Mouse (Mus musculus) ovary, adult 18-20 months (tissue): Measurements from ENCODE around the gene Pik3cg.

ENCODE experiments used
- DNase-seq: peaks from one replicate; pipeline ENCODE4 v3.0.0; 2022; ENCODE audit warnings: low spot score, mixed read lengths

Gene Pik3cg

DNA sequence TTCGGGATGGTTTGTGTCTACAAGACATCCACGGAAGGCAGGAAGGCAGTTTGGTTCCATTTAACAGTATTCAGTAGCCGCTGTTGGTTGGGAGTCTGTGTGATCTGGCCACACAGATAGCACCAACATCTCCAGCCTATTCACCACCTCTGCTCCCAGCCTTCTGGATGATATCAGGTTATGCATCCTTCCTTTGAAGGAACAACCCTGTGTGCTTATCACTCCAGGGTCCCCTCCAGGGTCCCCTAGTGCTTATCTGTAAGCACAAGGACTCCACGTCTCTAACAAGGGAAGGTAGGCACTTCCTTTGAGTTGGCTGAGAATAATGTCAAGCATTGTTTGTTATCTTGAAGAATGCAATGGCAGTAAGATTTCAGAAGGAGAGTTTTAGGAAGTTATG is 65.3 kb downstream of the Pik3cg start:
- no peak for DNase-seq

DNA sequence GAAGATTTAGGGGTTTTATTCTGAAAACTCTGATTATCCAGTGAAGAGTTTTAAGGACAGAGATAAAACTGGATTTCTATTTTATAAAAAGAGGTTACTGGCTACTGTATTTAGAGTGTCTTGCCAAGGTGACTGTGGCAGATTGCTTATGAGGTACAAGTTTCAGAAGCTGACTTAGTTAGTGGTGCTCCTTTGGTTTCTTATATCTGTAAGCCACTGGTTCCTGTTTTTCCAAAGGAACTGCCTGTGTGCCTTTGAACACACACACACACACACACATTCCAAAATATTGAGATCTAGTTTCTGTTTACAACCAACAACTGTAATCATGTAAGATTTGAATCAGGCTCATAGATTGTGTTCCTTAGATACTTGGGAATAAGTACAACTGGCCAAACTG is 66.7 kb downstream of the Pik3cg start:
- no peak for DNase-seq

GRCm38 (mm10) chr12:32138831-32139230 is 69.6 kb downstream of the Pik3cg start:
- no peak for DNase-seq

GRCm38 (mm10) chr12:32138362-32138761 is 70.1 kb downstream of the Pik3cg start:
- DNase-seq = no peak

GRCm38 (mm10) chr12:32137542-32137941 is 70.9 kb downstream of the Pik3cg start:
- DNase-seq = no peak

- DNase-seq = no peak
Observed at GRCm38 (mm10) chr12:32127599-32128507, 80.6 kb downstream of the Pik3cg start.

- no peak for DNase-seq
Observed at GRCm38 (mm10) chr12:32127158-32127557, 81.3 kb downstream of the Pik3cg start.

GRCm38 (mm10) chr12:32124456-32124855 is 84.0 kb downstream of the Pik3cg start:
- DNase-seq = no peak

DNA sequence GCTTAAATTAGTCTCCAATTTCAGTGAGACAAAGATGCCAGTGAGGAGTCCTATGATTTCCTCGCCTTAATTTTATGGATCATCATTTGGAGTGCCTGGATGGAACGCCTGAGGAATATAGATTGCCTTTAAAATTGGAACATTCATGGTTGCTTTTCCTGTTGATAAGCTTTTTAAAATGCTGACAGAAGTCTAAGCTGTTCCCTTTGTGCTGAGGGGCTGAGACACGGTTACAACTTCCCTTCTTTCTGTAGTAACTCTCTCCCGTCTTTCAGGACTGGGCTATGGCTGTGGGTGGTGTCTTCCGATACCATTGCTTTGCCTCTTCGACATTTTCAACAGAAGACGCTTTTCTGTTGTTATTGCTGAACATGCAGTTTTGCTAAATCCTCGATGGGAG is 84.4 kb downstream of the Pik3cg start:
- DNase-seq = no peak

DNA sequence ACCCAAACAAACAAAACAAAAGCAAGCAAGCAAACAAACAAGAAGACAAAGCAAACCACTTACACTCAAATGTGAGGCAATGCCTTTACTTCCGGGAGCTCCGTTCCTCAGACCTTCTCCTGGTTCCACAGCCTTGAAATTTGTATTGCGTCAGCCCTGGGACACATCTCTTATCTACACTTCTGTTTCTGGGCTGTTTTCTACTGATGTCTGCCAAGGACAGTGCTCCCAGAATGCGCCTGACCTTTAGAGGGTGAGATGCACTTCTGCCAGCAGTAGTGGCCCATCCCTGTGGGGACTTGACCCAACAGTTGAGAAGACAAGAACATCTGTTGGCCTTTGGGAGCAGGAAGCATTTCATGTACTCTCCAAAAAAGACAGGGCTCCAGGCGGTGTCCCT is 84.9 kb downstream of the Pik3cg start:
- DNase-seq = peak; percentile 84
